Mouse (Mus musculus) left cerebral cortex, postnatal 36 days (tissue): ENCODE results near the gene Slc35g3. TPM values are rescaled to one million over a fixed set of nuclear protein-coding genes. Genes with fewer than 3 reads are reported as not detected.
A peak's percentile ranks its signal among the peaks of the same experiment; 100 is the strongest.

Experiments used
- DNase-seq, 2 experiments: peaks; one replicate each; pipeline ENCODE4 v3.0.0; 2021 to 2022; ENCODE audit warnings: low spot score in 2 of 2, mixed read lengths in 1 of 2
- intact Hi-C: fragments of 180-260 bp; cut with DNase I; formaldehyde crosslinking; loops from one replicate; pipeline ENCODE4 v1.15.1; 2025
- total RNA-seq, 2 experiments: library from RNA; stranded (reverse); gene quantifications; 2 replicates each; pipeline ENCODE4 v1.2.3; 2021

Slc35g3 gene
- not detected for total RNA-seq

GRCm38 (mm10) chr11:69761868-69762267 is at the start of gene Slc35g3:
Slc35g3 (minus strand) TSS chr11:69761968.
- DNase-seq: no peak
- intact Hi-C loops: no loop called here

- intact Hi-C loops: no loop called here
- no peak for DNase-seq
Measured at GRCm38 (mm10) chr11:69810280-69810679, 48.5 kb upstream of the Slc35g3 start.

GRCm38 (mm10) chr11:69807641-69808040 is 45.9 kb upstream of the Slc35g3 start:
- no peak for DNase-seq
- intact Hi-C loops: no loop called here

GRCm38 (mm10) chr11:69806378-69806777 is 44.6 kb upstream of the Slc35g3 start:
- no peak for DNase-seq
- intact Hi-C loops: no loop called here

- intact Hi-C loops: loop anchor here (5.0 kb wide), 1 partner anchor 72 kb away; the partner anchor contains the start of gene Tmem95
Measured at GRCm38 (mm10) chr11:69804972-69805909, 43.5 kb upstream of the Slc35g3 start, which contains the start of gene Tmem102. Tmem102 (minus strand) TSS chr11:69805624.

GRCm38 (mm10) chr11:69804652-69804940 is 42.8 kb upstream of the Slc35g3 start:
- intact Hi-C loops: loop anchor here (5.0 kb wide), 1 partner anchor 73 kb away; the partner anchor contains the start of gene Tmem95
- DNase-seq: no peak

More at GRCm38 (mm10) chr11:69804972-69805909, 43.5 kb upstream of the Slc35g3 start, which contains the start of gene Tmem102:
- no peak for DNase-seq

- intact Hi-C loops: loop anchor here (1.0 to 5.0 kb wide), 3 partner anchors 33 to 73 kb away; partner anchors contain the start of genes Nlgn2 and Tmem95
- DNase-seq: peak; percentile 71
Measured at GRCm38 (mm10) chr11:69803786-69804651, 42.3 kb upstream of the Slc35g3 start.

- intact Hi-C loops: loop anchor here (1.0 to 5.0 kb wide), 3 partner anchors 33 to 74 kb away; partner anchors contain the start of genes Nlgn2 and Tmem95
- DNase-seq: no peak
Measured at GRCm38 (mm10) chr11:69803328-69803727, 41.6 kb upstream of the Slc35g3 start.

GRCm38 (mm10) chr11:69802648-69803105 is 40.9 kb upstream of the Slc35g3 start:
- intact Hi-C loops: loop anchor here (1.0 to 5.0 kb wide), 3 partner anchors 34 to 75 kb away; partner anchors contain the start of genes Nlgn2 and Tmem95
- DNase-seq: peak; percentile 72 to 73

- no peak for DNase-seq
Measured at GRCm38 (mm10) chr11:69801379-69801977, 39.7 kb upstream of the Slc35g3 start, which contains the start of gene Fgf11. Fgf11 (minus strand) TSS chr11:69801857.

GRCm38 (mm10) chr11:69800392-69801197 is 38.8 kb upstream of the Slc35g3 start:
- intact Hi-C loops: loop anchor here (5.0 kb wide), 1 partner anchor 77 kb away; the partner anchor contains the start of gene Tmem95
- no peak for DNase-seq

More at GRCm38 (mm10) chr11:69801379-69801977, 39.7 kb upstream of the Slc35g3 start, which contains the start of gene Fgf11:
- intact Hi-C loops: loop anchor here (5.0 kb wide), 1 partner anchor 76 kb away; the partner anchor contains the start of gene Tmem95

GRCm38 (mm10) chr11:69800138-69800391 is 38.3 kb upstream of the Slc35g3 start:
- DNase-seq: no peak
- intact Hi-C loops: loop anchor here (5.0 kb wide), 1 partner anchor 77 kb away; the partner anchor contains the start of gene Tmem95

GRCm38 (mm10) chr11:69799394-69800137 is 37.8 kb upstream of the Slc35g3 start:
- DNase-seq: no peak
- intact Hi-C loops: loop anchor here (5.0 kb wide), 1 partner anchor 78 kb away; the partner anchor contains the start of gene Tmem95

- intact Hi-C loops: no loop called here
- DNase-seq: no peak
Measured at GRCm38 (mm10) chr11:69797924-69798323, 36.2 kb upstream of the Slc35g3 start.

- no peak for DNase-seq
- intact Hi-C loops: no loop called here
Measured at GRCm38 (mm10) chr11:69795983-69796435, 34.2 kb upstream of the Slc35g3 start.

GRCm38 (mm10) chr11:69795168-69795982 is 33.6 kb upstream of the Slc35g3 start, which contains the start of gene Chrnb1:
Chrnb1 (minus strand) TSS chr11:69795943.
- DNase-seq: peak; percentile 81 to 84
- intact Hi-C loops: no loop called here

GRCm38 (mm10) chr11:69793429-69793828 is 31.7 kb upstream of the Slc35g3 start:
- intact Hi-C loops: no loop called here
- DNase-seq: no peak
